Mouse (Mus musculus) stomach, postnatal 0 days (tissue): Measurements from ENCODE around the gene Cgas.

ENCODE experiments used
- CTCF ChIP-seq: IDR thresholded peaks from 2 replicates; pipeline ENCODE4 v1.5.1; 2016; ENCODE audit warnings: antibody characterized with exemption, low read depth, mild to moderate bottlenecking, moderate library complexity
- EP300 ChIP-seq: optimal IDR thresholded peaks from 2 replicates; pipeline ENCODE3; 2016; ENCODE audit warnings: antibody characterized with exemption

GRCm38 (mm10) chr9:78427362-78427781 is 15.7 kb downstream of the Cgas start:
- no peak for TF ChIP-seq EP300
- no peak for TF ChIP-seq CTCF
